Mouse (Mus musculus): ENCODE measurements around the gene Olfr1395. TPM values are rescaled to one million over a fixed set of nuclear protein-coding genes. Genes with fewer than 3 reads are reported as not detected.

Olfr1395 gene
- not detected in 2 replicates for polyA plus RNA-seq (2015; fragmentation: Nextera tagmentation; extraction: Ambion mirVana)

DNA sequence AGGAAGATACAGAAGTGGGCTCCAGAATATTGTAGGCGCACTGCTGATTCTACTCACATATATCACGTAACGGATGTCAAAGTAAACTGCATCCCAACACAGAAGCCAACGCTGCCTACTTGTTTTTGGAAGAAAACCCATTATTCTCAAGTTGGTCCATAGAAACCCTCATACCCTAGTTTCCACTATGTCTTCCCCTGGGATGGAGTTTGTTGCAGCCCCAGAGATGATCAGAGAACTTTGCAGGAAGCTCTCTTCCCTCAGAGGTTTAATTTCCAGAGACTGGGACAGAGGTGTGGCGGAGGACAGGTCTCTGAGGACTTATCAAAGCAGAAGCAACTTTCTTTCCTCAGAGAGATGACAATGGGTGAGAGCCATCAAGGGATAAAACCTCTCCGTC, at the start of gene Olfr1395:
TSS of gene Olfr1395 (plus strand) at position 301 of the 400 bp plus-strand sequence.
- WGBS: 92% methylated on average over 6 of the region's 6 CpGs
- no peaks in the 10 kb centered on the region for H3K4me1 ChIP-seq (replicated peaks)
- H3K27ac ChIP-seq: no peak within 1 kb of the TSS
- no peak within 1 kb of the TSS for H3K4me3 ChIP-seq (replicated peaks)
- no peak within 1 kb of the TSS for H3K9ac ChIP-seq (replicated peaks)
- no peaks in the 10 kb centered on the region for H3K9me3 ChIP-seq
- no peaks in the 10 kb centered on the region for H3K36me3 ChIP-seq
- no peak within 1 kb of the TSS for H3K4me2 ChIP-seq (replicated peaks)
- H3K27me3 ChIP-seq: no peaks in the 10 kb centered on the region
- ATAC-seq: no peak

DNA sequence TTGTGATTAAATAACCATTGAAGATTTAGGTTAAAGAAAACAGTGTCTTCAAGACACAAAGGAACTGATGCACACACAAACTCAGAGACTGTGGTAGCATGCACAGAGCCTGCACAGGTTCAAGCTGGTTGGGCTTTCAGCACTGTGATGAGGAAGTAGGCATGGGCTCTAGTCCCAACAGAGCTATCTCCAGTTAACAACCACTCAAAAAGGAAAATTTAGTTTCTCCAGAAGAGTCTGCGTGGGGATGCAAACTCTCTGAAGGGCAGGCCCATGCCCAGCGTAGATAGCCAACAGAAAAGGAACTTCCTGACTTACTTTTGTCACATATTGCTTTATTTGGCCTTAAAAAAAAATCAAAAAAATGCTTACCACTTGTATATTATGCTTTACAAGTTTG, 49.3 kb upstream of the Olfr1395 start:
- no peaks in the 10 kb centered on the region for H3K36me3 ChIP-seq
- H3K4me1 ChIP-seq (replicated peaks): peaks cover 6% of the 10 kb centered on the region; the same call in 1 of the 2 replicates
- no peaks in the 10 kb centered on the region for H3K9me3 ChIP-seq
- no peak overlapping the region for H3K4me2 ChIP-seq (replicated peaks)
- WGBS: 100% methylated on average over 2 of the region's 2 CpGs
- ATAC-seq: no peak
- no peak overlapping the region for H3K9ac ChIP-seq (replicated peaks)
- no peaks in the 10 kb centered on the region for H3K27me3 ChIP-seq
- H3K4me3 ChIP-seq (replicated peaks): no peak overlapping the region
- no peak overlapping the region for H3K27ac ChIP-seq

DNA sequence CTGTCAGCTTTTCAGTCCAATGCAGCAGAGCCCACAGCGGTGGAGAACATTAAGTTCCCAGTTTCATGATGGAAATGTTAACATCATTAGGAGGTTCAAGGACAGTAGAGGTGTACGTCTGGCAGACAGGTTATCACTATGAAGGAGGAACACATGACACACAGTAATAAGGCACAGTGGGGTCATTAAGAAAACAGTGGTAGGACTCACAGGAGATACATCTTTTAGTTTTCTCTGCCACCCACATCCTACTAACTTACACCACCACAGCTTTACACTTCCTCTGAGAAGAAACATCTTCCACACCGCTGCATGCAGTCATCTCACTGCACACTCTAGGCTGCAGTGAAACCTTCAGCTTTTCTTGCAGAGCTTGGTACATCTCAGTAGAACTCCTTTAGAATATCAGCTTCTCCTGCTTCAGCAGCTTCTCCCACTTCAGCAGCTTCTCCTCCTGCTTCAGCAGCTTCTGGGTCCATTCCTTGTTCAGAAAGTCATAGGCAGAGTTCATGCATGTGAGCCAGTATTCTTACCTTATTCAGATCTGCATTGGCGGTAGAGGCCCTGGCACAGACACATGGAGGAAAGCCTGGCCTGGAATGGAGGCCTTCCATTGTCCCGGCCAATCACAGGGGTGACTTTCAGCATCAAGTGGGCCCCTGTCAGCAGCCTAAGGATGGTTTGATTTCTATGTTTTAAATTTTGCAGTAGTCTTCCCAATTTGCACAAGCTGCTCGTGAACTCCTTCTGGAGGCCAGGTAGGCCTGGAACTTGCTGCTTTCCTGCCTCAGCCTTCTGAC, 48.0 kb upstream of the Olfr1395 start:
- H3K36me3 ChIP-seq: no peaks in the 10 kb centered on the region
- no peak for ATAC-seq
- no peak overlapping the region for H3K4me3 ChIP-seq (replicated peaks)
- no peaks in the 10 kb centered on the region for H3K27me3 ChIP-seq
- H3K4me1 ChIP-seq (replicated peaks): no peaks in the 10 kb centered on the region
- no peak overlapping the region for H3K4me2 ChIP-seq (replicated peaks)
- no peaks in the 10 kb centered on the region for H3K9me3 ChIP-seq
- H3K9ac ChIP-seq (replicated peaks): no peak overlapping the region
- WGBS: 90% methylated on average over 6 of the region's 6 CpGs
- H3K27ac ChIP-seq: no peak overlapping the region

DNA sequence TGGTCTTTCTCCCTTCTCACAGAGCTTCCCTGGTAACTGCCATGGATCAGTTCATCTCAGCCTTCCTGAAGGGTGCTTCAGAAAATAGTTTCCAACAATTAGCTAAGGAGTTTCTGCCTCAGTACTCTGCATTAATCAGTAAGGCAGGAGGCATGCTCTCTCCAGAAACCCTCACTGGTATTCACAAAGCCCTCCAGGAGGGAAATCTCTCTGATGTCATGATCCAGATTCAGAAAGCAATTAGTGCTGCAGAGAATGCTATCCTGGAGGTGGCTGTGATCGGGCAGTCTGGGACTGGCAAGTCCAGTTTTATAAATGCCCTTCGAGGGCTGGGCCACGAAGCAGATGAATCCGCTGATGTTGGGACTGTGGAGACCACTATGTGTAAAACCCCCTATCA, 46.7 kb upstream of the Olfr1395 start:
- H3K27me3 ChIP-seq: no peaks in the 10 kb centered on the region
- no peak overlapping the region for H3K9ac ChIP-seq (replicated peaks)
- no peak for ATAC-seq
- 73% methylated on average over 4 of the region's 4 CpGs for WGBS
- H3K4me2 ChIP-seq (replicated peaks): no peak overlapping the region
- H3K9me3 ChIP-seq: no peaks in the 10 kb centered on the region
- H3K27ac ChIP-seq: no peak overlapping the region
- no peak overlapping the region for H3K4me3 ChIP-seq (replicated peaks)
- no peaks in the 10 kb centered on the region for H3K36me3 ChIP-seq
- H3K4me1 ChIP-seq (replicated peaks): no peaks in the 10 kb centered on the region

DNA sequence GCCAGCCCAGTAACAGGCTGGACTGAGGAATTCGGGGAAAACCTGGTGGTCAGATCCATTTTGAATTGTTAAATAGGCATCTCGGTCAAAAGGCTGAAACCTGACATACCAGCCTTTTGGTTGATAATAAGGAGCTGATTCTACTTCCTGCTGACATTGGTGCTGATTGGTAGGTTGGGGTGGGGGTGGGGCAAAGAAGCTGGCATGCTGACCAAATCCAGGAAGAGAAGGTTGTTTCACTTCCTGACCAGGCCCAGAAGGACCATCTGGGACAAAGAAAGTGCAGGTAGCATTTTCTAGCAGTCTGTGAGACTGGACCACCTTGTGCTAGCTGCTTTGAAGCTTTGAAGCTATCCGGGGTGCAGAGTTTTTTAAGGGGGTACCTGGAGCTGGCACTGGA, 41.7 kb upstream of the Olfr1395 start:
- no peaks in the 10 kb centered on the region for H3K4me1 ChIP-seq (replicated peaks)
- WGBS: 87% methylated on average over 3 of the region's 3 CpGs
- H3K27ac ChIP-seq: no peak overlapping the region
- no peaks in the 10 kb centered on the region for H3K9me3 ChIP-seq
- H3K4me3 ChIP-seq (replicated peaks): no peak overlapping the region
- no peak overlapping the region for H3K9ac ChIP-seq (replicated peaks)
- no peak overlapping the region for H3K4me2 ChIP-seq (replicated peaks)
- no peak for ATAC-seq
- H3K36me3 ChIP-seq: no peaks in the 10 kb centered on the region
- no peaks in the 10 kb centered on the region for H3K27me3 ChIP-seq

DNA sequence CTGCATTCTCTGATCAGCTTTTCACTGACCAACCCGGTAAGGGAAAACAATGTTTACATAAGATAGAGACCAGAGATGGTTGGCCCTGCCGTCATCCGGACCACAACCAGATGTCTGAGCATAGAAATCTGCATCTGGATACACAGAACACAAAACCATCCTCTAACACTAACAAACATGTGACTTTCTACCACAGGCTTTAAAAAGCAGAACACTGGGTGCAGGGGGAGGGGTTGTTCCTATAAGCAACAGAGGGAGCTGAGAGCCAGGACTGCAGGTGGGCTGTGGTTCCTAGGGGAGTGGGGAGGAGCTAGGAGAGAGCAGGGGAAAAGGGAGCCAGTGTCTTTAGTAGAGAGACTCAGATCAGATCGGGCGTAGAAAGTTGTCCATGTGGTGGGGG, 40.6 kb upstream of the Olfr1395 start:
- 59% methylated on average over 5 of the region's 5 CpGs for WGBS
- Histone ChIP-seq H3K27ac (no peak overlapping the region), H3K4me2 (replicated peaks) (no peak overlapping the region), H3K27me3 (no peaks in the 10 kb centered on the region), H3K36me3 (no peaks in the 10 kb centered on the region), H3K9ac (replicated peaks) (no peak overlapping the region), H3K9me3 (no peaks in the 10 kb centered on the region), H3K4me3 (replicated peaks) (no peak overlapping the region), H3K4me1 (replicated peaks) (no peaks in the 10 kb centered on the region)
- no peak for ATAC-seq

DNA sequence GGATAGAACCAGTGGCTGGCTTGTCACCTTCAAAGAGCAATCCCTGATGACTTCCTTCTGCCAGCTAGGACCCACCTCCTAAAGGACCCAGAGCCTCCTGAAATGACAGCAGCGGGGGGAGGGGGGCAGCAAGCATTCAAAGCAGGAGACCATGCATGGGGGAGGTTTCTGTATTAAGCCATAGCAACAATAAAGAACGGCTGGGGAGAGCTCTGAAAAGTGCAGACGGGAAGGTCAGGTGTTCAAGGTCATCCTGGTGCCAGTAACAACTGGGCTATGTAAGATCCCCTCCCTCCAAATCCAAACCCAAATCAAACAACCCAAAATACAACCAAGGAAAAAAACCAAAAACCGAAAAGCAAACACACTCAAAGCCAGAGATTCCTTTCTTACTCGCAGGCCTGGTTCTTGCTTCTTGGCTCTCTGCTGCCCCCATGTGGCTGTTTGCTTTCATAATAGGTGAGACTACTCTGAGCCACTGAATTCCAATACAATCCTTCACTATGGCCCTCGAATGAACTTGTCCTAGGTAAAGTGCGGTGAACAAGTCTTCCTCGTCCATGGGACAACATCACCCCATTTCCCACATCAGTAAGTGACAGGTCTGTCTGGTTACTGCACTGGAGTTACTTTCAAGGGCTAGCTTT, 38.9 kb upstream of the Olfr1395 start:
- H3K4me1 ChIP-seq (replicated peaks): no peaks in the 10 kb centered on the region
- H3K27me3 ChIP-seq: no peaks in the 10 kb centered on the region
- H3K9ac ChIP-seq (replicated peaks): no peak overlapping the region
- no peak overlapping the region for H3K4me2 ChIP-seq (replicated peaks)
- H3K36me3 ChIP-seq: no peaks in the 10 kb centered on the region
- WGBS: 17% methylated on average over 8 of the region's 8 CpGs
- no peak overlapping the region for H3K4me3 ChIP-seq (replicated peaks)
- H3K27ac ChIP-seq: no peak overlapping the region
- H3K9me3 ChIP-seq: no peaks in the 10 kb centered on the region
- ATAC-seq: peak; percentile 77

DNA sequence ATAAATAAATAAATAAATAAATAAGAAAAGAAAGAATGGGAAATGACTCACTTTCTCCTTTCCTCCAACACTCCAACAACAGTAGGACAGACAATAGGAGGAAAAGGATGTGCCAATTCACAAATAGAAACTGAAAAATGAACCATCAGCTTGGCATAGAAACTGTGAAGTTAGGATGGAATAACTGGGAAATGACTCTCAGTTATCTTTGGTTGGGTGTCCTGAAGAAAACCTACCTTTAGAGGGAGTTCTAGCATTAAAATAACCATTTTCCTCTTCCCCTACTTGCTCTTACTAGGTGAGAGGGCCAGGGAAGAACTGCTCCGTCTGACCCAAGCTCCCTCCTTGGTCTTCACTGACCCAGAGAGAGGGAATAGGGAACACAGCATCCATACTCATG, 36.3 kb upstream of the Olfr1395 start:
- Histone ChIP-seq H3K4me1 (replicated peaks) (no peaks in the 10 kb centered on the region), H3K27me3 (no peaks in the 10 kb centered on the region), H3K9ac (replicated peaks) (no peak overlapping the region), H3K36me3 (no peaks in the 10 kb centered on the region), H3K4me3 (replicated peaks) (no peak overlapping the region), H3K4me2 (replicated peaks) (no peak overlapping the region), H3K27ac (no peak overlapping the region), H3K9me3 (no peaks in the 10 kb centered on the region)
- 75% methylated on average over 1 of the region's 1 CpGs for WGBS
- ATAC-seq: no peak

DNA sequence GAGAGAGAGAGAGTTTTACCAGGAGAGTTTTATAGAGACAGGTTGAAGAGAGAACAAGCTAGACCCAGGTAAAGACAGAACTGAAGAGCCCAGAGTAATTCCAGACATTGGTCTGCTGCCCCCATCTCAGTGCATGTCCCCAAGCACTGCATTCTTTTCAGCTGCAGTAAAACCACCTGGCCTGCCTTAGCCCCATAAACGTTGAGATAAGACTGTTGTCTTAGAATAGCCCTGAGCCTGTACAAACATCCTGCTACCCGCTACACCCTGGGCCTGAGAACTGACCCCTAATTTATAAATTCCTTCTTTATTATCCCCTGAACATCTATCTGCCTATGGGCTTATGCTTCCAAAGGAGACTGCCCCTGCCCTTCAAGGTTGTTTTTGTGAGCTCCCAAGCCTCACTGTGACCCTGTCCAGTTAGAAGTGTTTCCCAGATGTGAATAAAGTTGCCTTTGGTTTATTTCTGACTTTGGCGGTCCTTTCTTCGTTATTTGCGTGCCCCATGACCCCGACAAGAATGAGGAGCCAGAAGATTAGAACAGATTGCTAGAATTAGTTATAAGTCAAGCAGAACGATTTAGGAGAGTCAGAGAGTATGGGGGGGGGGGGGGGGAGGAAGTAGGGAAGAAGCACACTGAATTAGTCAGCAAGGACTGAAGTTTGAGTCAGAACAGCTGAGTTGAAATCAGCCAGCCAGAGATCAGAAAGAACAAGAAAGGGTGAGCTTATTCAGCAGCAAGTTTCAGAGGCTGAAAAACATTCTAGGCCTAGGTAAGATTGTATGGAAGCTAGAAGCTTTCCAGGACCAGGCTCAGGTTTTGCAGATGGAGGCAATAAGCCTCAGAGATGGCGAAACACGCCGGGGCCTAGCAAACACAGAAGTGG, 34.2 kb upstream of the Olfr1395 start:
- no peaks in the 10 kb centered on the region for H3K4me1 ChIP-seq (replicated peaks)
- no peak overlapping the region for H3K27ac ChIP-seq
- ATAC-seq: no peak
- H3K4me3 ChIP-seq (replicated peaks): no peak overlapping the region
- no peaks in the 10 kb centered on the region for H3K9me3 ChIP-seq
- no peaks in the 10 kb centered on the region for H3K27me3 ChIP-seq
- no peak overlapping the region for H3K4me2 ChIP-seq (replicated peaks)
- 64% methylated on average over 10 of the region's 10 CpGs for WGBS
- no peak overlapping the region for H3K9ac ChIP-seq (replicated peaks)
- H3K36me3 ChIP-seq: no peaks in the 10 kb centered on the region

DNA sequence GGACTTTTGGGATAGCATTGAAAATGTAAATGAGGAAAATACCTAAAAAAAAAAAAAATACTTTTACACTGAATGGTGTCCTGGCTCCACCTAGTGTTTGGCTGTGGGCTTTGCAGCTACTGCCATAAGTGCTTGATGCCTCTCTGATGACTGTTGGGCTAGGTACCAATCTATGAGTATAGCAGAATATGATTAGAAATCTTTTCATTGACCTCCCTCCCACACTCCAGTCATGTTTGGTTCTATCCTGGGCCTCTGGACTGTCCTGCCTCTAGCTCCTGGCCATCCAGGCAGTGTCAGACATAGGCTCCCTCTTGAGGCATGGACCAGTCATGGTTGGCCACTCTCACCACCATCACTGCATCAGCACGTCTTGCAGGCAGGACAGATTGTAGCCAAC, 33.2 kb upstream of the Olfr1395 start:
- no peak overlapping the region for H3K4me2 ChIP-seq (replicated peaks)
- H3K4me3 ChIP-seq (replicated peaks): no peak overlapping the region
- H3K4me1 ChIP-seq (replicated peaks): no peaks in the 10 kb centered on the region
- no peak overlapping the region for H3K27ac ChIP-seq
- no peaks in the 10 kb centered on the region for H3K9me3 ChIP-seq
- no peak overlapping the region for H3K9ac ChIP-seq (replicated peaks)
- H3K27me3 ChIP-seq: no peaks in the 10 kb centered on the region
- ATAC-seq: peak; percentile 43; the same call in 1 of the 2 replicates
- no peaks in the 10 kb centered on the region for H3K36me3 ChIP-seq
- WGBS: 41% methylated on average over 1 of the region's 1 CpGs

DNA sequence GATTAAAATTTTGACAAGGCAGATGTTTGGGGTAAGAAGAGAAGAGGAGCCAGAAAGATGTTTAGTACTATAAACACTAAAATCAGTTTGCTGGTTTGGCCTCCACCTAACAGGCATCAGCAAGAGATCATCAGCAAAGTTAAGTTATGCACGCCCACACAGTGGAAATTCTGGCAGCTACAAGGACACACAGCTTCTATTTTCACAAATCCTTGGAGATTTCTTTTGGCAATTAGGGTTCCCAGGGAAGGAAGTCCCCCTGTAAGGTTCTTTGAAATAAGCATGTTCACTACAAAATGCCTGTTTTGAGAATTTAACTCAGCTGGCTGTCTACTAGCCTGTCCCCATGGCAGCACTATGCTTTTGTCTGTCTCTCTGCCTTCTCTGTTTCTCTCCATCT, 31.1 kb upstream of the Olfr1395 start:
- Histone ChIP-seq H3K9ac (replicated peaks) (no peak overlapping the region), H3K9me3 (no peaks in the 10 kb centered on the region), H3K27me3 (no peaks in the 10 kb centered on the region), H3K4me3 (replicated peaks) (no peak overlapping the region), H3K4me1 (replicated peaks) (no peaks in the 10 kb centered on the region), H3K36me3 (no peaks in the 10 kb centered on the region), H3K27ac (no peak overlapping the region), H3K4me2 (replicated peaks) (no peak overlapping the region)
- WGBS: 76% methylated on average over 1 of the region's 1 CpGs
- no peak for ATAC-seq

DNA sequence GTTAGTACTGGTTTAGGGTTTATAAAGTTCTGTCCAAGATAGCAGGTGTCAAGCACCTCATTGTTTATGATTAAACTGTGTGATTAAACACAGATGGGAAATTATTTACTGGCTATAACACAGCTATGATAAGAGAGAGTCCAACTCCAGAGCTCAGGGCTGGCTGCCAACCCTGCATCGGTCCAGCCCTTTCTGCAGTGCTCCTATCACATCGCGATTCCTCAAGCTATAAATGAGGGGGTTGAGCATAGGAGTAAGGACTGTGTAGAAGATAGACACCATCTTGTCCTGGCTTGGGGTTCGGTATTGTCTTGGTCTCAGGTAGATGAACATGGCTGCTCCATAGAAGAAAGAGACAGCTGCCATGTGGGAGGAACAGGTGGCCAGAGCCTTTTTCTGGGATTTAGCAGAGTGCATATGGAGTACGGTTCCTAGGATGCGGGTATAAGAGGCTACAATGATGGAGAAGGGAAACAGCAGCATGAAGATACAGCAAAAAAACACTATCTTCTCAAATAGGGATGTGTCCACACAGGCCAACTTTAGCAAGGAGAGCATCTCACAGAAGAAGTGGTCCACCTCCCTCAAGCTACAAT, 29.4 kb upstream of the Olfr1395 start:
- Histone ChIP-seq H3K27me3 (no peaks in the 10 kb centered on the region), H3K4me3 (replicated peaks) (no peak overlapping the region), H3K4me2 (replicated peaks) (no peak overlapping the region), H3K9ac (replicated peaks) (no peak overlapping the region), H3K27ac (no peak overlapping the region), H3K9me3 (no peaks in the 10 kb centered on the region), H3K4me1 (replicated peaks) (no peaks in the 10 kb centered on the region), H3K36me3 (no peaks in the 10 kb centered on the region)
- WGBS: 92% methylated on average over 6 of the region's 6 CpGs
- ATAC-seq: no peak

Data from midbrain, embryonic 13.5 days (tissue).